Mouse (Mus musculus): ENCODE measurements around the gene Inf2.

Inf2 gene

DNA sequence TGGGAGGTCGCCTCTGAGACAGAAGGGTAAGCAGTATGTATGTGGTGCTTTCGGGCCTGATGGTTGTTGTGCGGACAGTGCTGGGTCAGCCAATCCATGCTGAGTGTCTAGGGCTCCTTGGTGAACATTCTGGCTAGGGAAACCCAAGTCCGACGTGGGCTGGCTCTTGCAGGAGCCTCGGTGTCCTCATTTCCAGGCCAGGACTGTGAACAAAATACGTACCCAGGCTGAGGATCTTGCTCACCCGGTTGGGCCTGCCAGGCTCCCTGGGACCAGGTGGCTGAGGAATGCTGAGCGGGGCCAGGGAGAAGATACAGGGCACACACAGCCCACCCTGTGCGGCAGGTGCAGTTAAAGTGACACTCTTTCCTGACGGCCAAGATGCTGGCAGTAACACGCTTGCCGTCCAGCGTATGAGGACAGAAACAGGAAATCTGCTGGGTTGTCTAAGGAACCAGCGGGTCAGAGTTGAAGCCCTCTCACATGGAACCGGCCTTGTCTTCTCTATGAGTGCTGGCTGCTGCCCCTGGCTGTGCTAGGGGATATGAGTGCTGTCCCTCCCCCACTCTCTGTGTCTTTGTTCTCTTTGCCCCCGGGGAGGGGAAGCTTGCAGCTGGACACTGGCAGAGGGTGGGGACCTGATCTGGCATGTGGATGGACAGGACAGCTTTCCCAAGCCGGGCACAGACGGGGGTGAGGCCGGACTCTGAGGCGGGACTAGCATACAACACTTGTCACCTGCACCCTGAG is 4.6 kb downstream of the Inf2 start:
- in situ Hi-C loops (cut with MboI, MseI): no loop called here

DNA sequence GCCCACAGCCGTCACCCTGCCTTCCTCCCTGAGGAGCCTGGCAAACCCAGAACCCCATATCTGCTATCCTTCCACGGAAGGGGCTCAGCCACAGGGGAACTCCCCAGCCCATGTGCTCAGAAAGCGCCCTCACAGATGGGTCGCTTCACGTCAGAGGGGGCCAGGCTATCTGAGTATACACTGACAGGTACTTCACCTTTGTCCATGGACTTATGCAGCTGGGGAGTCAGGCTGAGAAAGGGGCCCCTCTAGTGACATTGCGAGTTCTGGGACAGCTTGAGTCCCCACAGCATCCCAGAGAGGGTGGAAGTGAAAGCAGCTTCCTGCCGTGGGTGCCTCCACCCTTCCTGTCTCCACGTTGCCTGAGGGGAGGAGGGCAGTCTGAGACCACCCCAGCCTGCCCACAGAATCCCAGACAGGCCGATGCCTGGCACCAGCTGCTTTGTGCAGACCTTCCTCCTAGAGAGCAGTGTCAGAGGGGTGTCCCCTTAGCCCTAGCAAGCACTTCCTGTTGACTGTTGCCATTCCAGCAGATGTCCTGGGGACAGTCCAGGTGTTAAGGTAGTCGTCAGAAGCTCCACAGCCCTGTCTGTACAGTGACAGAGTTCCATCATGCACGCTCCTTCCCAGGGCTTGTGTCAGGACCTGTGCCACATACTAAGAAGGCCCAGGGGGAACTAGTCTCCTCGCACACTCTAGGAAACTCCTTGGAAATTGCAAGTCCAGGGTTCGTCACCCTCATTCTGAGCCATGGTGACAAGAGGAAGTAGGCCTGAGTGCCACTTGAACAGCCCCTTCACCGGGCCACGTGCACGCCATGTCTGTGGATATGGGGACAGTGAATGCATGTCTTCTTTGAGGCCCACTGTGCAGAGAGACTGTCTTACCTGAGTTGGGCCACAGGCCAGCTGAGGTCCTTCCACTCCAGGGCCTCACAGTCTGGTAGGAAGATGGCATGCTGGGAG is 5.6 kb downstream of the Inf2 start:
- in situ Hi-C loops (cut with MboI, MseI): no loop called here

DNA sequence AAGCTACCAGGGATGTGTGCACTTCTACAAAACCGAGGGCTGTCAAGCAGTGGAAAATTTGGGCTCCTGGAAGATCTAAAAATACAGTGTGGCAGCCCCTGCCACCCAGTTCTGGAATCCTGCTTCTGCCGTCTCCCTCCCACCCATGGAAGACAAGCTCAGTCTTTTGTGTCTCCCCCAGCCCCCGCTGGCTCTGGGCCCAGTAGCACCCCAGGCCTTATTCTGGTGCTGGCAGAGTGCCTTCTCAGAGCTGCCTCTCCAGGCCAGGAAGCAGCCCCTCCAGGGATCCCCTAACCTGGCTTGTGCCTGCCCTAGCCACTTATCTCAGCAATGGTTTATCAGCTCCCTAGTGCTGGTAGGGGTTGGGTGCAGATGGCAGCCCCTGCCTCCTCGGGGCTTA is 6.4 kb downstream of the Inf2 start:
- in situ Hi-C loops (cut with MboI, MseI): loop anchor here in 1 of 2 experiments (5.0 kb wide), 2 partner anchors 38 to 678 kb away; no protein-coding TSS in a partner anchor

DNA sequence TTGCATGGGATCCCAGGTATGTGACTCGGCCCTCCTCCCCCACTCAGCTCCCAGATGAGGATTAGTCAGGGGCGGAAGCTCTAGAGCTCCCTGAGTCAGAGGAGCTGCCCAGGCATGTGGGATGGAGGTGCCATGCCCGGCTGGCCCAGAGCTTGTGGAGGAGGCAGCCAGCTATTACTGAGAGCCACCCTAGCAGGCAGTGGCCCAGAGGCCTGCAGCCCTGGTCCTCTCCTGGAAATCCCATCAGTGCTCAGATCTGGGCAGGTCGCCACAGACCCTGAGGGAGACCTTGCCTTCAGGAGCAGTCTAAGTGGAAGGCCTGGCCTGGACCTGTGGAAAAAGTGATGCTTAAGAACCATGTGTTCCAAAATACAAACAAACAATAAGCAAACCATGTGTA is 7.0 kb downstream of the Inf2 start:
- in situ Hi-C loops (cut with MboI, MseI): loop anchor here in 1 of 2 experiments (5.0 kb wide), 2 partner anchors 38 to 678 kb away; no protein-coding TSS in a partner anchor

DNA sequence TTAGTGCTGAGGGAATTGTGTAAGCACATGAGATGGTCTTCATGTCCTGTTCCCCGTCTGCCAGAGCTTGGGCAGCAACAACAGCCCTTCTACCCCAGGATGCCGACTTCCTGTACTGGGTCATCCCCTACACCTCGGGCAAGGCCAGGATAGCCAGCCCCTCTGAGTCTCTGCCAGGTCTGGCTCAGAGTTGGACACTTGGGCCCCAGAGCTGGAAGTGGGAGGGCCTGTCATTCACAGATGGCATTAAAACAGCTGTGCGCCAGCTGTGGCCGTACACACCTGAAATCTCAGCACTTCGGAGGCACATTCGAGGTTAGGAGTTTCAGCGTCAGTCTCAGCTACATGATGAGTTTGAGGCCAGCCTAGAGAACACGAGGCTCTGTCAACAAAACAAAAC is 7.9 kb downstream of the Inf2 start:
- in situ Hi-C loops (cut with MboI, MseI): loop anchor here in 1 of 2 experiments (5.0 kb wide), 2 partner anchors 39 to 679 kb away; no protein-coding TSS in a partner anchor

DNA sequence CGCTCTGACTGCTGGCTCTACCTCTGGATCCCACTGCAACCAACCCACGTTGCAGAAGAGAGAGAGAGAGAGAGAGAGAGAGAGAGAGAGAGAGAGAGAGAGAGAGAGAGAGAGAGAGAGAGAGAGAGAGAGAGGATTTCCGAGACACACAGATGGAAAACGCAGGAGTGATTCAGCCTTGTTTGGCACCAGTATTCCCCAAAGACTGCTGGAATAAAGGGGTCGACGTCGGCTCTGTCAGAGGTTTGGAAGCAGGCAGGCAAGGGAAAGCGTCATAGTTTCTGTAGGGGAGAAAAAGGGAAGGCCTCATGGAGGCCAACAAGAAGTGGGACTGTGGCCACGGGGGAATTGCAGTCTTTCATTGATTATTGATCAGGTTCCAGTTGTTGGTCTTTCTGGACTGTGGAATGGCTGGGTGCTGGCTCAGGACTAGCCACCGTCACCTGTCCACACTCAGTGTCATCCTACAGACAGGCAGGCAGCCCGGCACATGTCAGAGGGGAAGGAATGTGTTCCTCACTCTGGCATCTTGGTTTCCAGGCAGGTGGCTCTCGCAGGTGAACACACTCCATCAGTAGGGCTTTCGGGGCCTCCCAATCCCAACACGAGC is 8.4 kb downstream of the Inf2 start:
- in situ Hi-C loops (cut with MboI, MseI): loop anchor here in 1 of 2 experiments (5.0 kb wide), 2 partner anchors 40 to 680 kb away; no protein-coding TSS in a partner anchor

DNA sequence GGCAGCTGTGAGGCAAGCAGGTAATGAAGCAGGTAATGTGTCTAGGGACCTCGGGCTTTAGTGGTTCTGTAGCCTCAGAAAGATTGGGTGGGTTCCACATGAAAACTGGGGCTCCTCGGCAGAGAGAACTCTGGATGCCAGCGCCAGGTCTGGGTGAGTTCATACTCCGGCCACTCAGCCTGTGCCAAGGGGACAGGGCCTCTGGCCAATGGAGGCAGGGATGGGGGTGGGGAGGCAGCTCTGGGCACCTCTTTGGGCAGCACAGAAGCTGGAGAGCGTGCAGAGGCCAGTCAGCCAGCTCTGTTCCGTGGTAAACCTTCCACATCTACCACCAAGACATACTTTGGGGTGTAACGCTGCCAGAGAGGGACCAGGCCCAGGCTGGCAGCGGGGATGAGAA is 9.0 kb downstream of the Inf2 start:
- in situ Hi-C loops (cut with MboI, MseI): loop anchor here in 1 of 2 experiments (5.0 kb wide), 2 partner anchors 40 to 680 kb away; no protein-coding TSS in a partner anchor

DNA sequence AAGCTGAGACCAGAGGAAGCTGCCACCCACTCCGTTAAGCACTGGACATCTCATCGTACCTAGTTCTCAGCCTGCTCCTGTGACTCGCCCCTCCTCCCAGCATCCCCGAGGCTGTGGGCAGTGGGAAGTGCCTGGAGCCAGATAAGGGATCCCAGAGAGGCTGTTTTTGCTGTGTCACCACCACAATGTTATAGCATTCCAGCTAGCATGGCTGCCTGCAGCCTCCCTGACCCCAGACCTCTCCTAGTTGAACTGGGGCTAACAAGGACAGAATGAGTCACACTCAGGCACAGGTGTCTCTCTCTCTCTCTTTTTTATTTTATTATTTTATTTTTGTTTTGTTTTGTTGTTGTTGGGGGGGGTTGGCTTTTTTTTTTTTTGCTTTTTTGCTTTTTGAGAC is 10.6 kb downstream of the Inf2 start:
- in situ Hi-C loops (cut with MboI, MseI): loop anchor here in 1 of 2 experiments (5.0 kb wide), 2 partner anchors 42 to 682 kb away; no protein-coding TSS in a partner anchor

DNA sequence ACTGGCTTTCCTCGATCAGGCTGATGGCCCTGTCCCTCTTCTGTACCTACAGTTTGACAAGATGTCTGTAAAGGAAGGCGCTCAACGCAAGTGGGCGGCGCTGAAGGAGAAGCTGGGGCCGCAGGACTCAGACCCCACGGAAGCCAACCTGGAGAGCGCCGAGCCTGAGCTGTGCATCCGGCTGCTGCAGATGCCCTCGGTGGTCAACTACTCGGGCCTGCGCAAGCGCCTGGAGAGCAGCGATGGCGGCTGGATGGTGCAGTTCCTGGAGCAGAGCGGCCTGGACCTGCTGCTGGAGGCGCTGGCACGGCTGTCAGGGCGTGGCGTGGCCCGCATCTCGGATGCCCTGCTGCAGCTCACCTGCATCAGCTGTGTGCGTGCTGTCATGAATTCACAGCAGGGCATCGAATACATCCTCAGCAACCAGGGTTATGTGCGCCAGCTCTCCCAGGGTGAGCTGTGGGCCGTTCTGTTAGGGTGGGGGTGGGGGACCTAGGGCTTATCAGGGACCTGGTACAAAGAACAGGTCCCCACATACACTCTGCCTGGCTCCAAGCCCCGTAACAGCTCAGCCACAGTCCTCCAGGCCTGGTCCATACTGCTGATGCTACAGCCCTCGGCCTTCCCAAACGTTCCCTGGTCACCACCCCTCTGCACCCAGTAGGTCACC is 11.5 kb downstream of the Inf2 start:
- in situ Hi-C loops (cut with MboI, MseI): loop anchor here in 1 of 2 experiments (5.0 kb wide), 2 partner anchors 43 to 683 kb away; no protein-coding TSS in a partner anchor

DNA sequence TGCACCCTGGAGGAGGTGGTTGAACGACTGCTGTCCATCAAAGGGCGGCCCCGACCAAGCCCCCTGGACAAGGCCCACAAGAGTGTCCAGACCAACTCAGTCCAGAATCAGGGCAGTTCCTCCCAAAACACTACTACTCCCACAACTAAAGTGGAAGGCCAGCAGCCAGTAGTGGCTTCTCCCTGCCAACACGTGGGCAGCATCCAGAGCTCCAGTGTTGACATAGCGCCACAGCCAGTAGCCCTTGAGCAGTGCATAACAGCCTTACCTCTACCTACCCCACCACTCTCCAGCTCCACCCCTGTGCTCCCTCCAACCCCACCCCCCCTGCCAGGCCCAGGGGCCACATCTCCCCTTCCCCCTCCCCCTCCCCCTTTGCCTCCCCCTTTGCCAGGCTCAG is 15.4 kb downstream of the Inf2 start:
- in situ Hi-C loops (cut with MboI, MseI): no loop called here

DNA sequence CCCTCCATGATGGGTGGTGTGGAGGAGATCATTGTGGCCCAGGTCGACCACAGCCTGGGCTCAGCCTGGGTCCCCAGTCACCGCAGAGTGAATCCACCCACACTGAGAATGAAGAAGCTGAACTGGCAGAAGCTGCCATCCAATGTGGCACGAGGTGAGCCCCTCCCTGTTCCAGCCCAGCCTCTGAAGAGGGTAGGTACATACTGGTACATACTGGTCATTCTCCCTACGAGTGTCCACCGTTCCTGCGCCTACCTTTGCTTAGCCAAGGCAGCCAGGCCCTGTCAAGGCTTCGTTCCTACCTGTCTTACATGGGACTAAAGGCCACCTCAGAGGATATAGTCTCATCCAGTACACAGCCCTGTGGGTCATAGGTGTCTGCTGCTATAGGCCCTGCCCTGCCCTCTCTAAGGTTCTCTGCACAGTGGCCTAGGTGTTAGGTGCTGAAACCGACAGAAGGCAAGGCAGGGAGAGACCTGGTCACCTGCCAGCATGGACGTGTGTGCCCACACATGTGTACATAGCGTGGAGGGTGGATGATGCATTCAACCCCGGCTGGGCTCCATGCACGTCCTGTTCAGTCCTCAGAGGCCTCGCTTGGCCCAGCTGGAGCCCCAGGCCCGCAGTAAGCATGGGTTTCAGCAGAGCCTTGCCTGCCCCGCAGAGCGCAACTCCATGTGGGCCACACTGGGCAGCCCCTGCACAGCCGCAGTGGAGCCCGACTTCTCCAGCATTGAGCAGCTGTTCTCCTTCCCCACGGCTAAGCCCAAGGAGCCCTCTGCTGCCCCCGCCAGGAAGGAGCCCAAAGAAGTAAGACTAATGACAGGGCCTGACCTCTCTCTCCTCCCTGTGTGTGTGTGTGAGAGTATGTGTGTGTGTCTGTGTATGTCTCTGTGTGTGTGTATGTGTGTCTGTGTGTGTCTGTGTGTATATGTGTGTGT is 16.4 kb downstream of the Inf2 start:
- in situ Hi-C loops (cut with MboI, MseI): no loop called here

DNA sequence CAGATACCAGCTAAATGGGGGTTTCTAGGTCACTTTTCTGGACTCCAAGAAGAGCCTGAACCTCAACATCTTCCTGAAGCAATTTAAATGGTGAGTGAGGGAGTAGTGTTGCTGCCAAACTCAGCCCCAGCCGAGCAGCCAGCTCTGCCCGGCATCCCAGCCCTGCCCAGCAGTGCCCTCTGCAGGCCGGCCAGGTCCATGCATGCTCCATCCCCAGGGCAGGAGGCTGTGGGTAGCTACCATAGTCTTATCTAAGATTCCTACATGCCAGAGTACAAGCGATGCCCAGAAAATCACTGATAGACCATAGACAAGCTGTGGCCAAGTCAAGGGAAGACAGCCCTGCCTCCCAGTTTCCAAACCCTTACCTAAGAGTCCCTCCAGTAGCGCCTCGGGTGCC is 17.2 kb downstream of the Inf2 start:
- in situ Hi-C loops (cut with MboI, MseI): no loop called here

DNA sequence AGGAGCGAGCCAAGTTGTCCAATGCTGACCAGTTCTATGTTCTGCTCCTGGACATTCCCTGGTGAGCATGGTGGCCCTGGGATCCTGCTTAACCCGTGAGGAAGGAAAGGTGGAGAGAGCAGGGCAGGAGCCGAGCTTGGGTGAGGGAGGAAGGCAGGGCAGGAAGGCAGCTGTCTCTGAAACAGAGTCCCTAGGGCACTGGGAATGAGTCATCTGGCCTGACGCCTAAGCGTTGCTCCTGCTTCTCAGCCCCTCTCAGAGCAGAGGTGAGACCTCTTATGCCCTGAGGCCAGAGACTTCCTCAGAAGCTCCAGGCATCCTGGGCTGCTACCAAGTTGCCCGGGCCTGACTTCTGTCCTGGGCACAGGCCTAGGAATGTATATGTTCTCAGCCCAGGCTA is 18.4 kb downstream of the Inf2 start:
- in situ Hi-C loops (cut with MboI, MseI): no loop called here

DNA sequence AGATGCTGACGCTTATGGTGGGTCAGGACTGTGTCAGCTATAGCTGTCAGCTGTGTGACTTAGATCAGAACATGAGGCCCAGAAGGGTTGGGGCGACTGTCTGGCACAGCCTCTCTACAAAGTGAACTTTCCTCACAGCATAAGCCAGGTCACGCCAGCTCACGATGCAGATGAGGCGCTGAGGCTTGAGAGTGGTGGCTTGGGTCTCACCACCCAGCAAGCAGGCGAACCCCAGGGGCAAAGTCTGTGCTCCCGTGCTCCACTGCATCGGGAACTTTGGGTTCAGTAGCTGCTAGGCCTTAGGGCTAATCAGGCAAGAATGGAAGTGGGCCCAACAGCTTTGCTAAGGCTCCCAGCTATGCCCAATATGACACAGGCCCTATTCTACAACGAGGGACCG is 20.4 kb downstream of the Inf2 start:
- in situ Hi-C loops (cut with MboI, MseI): no loop called here

DNA sequence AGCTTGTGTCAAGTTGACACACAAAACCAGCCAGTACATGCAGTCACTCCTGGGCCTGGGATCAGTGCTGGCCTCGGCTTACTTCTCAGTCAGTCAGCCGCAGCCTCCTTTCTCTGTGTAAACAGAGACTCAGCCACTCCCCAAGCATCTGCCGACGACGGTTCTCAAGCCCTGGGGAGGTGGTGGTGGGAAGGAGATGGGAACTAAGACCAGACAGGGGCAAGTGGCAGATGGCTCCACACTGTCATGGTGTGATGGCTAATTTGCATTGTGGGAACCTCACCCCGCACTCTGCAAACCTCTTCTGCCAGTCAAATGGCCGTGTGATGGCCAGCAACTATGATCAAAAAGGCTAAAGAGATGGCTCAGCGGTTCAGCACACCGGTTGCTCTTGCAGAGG is 28.1 kb downstream of the Inf2 start:
- in situ Hi-C loops (cut with MboI, MseI): loop anchor here in 1 of 2 experiments (5.0 kb wide), 1 partner anchor 64 kb away; no protein-coding TSS in a partner anchor

DNA sequence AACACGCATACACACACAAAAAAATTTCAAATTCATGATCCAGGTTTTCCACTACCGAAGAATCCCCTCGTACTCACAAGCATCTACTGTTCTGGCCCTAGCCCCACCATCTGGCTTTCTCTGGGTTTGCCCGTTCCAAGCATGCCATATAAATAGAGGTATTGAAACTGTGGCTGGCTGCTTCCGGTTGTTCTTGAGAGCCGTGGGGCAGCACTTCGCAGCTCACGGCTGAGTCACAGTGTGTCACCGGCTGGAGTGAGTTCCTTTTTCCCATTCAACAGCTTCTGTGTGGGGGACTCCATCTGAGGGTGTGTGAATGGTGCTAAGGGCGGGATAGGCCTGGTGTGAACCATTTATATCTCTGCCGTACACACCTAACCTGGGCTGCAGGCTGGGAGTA is 28.6 kb downstream of the Inf2 start:
- in situ Hi-C loops (cut with MboI, MseI): loop anchor here in 1 of 2 experiments (5.0 kb wide), 1 partner anchor 65 kb away; no protein-coding TSS in a partner anchor

DNA sequence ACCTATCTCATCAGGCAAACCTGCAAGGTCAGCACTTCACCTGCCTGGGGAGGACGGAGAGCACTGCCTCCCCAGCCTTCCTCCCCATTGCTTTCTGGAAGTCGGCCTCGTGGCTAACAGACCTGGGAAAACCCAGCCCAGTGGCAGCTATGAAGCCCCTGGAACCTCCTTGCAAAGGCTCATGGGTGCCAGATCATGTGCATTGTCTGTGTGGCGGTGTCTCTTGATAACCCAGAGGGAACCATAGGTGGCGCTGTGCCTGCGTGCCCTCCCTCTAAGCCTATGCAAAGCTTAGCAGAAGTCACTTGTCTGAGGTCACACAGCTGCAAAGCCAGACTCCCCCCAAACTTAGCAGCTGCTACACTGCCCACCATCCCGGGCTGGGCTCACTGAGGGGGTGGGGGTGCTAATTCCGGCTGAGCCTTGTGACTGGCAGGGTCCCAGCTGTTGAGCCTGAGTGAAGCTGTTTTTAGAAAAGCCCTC is 29.4 kb downstream of the Inf2 start:
- in situ Hi-C loops (cut with MboI, MseI): loop anchor here in 1 of 2 experiments (5.0 kb wide), 1 partner anchor 66 kb away; no protein-coding TSS in a partner anchor

DNA sequence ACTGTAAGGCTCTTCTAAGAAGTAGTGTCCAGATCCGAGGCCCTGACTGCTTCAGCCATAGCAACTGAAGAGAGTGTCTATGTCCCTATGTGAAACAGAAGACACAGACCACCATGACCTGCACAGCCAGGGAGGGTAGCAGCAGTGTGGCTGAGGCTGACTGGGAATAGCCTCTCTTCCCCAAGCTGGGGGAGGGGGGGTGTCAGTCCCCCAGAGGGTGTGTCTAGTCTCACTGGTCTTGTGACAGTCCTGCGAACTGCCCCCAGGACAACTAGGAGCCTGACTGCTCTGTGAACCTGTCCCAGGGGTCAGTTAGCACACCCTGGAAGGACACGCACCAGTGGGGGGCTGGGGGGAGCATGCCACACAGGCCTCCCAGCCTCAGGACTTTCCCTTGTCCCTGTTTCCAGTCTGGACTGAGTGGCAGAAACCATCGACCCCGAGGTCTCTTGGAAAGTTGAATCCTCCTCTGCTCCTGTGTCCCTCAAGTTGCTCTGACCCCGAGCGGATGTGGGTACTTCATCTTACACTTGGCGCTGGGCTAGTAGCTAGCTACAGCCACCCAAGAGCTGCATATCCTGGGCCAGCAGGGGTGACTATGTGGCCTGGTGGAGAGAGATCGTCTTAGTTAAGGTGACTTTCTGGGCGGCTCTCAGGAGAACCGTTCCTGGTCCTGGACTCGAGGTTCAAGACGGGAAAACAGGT is 30.5 kb downstream of the Inf2 start:
- in situ Hi-C loops (cut with MboI, MseI): loop anchor here in 1 of 2 experiments (5.0 kb wide), 1 partner anchor 67 kb away; no protein-coding TSS in a partner anchor
